Mouse (Mus musculus): Measurements from ENCODE around the gene Tvp23b.

GRCm38 (mm10) chr11:62911362-62911761 is 32.1 kb downstream of the Tvp23b start:
- TF ChIP-seq CTCF (IDR thresholded peaks at IDR 0.05; ENCODE audit: low read depth), result no peak
- TF ChIP-seq EP300 (IDR thresholded peaks at IDR 0.05; ENCODE audit: low read depth), result no peak

Data from liver, postnatal 0 days (tissue).